Mouse (Mus musculus): ENCODE data around the gene Dhrs2. TPM values are rescaled to one million over a fixed set of nuclear protein-coding genes. Genes with fewer than 3 reads are reported as not detected.

Dhrs2 gene
- total and polyA plus RNA-seq, 3 experiments: not detected

GRCm38 (mm10) chr14:55189351-55189769 lies 32.4 kb upstream of the Dhrs2 start:
- H3K36me3 ChIP-seq (replicated peaks in 1 of 2; ENCODE audit: control insufficient read depth in 1 of 2, insufficient read depth in 1 of 2, low read length in 1 of 2): no peaks in the 10 kb centered on the region
- peaks cover 22% of the 10 kb centered on the region for H3K27me3 ChIP-seq (replicated peaks)
- H3K4me2 ChIP-seq (ENCODE audit: insufficient read depth, low read depth, poor library complexity, severe bottlenecking): no peak overlapping the region
- H3K9ac ChIP-seq (ENCODE audit: insufficient read depth, low read depth): no peak overlapping the region
- in situ Hi-C loops (cut with MboI; ENCODE audit: low pct_ligation_motif_present, low pct_unique_long_range_greater_than_20kb, low sequenced_read_pairs) (no loop called here), dilution Hi-C loops (cut with MboI; ENCODE audit: extremely low pct_ligation_motif_present, extremely low pct_unique_long_range_greater_than_20kb, low sequenced_read_pairs) (no loop called here)
- TF ChIP-seq POLR2A (IDR thresholded peaks at IDR 0.05; ENCODE audit: low read depth, low read length): no peak
- no peak for TF ChIP-seq POLR2AphosphoS2 (IDR thresholded peaks at IDR 0.05; ENCODE audit: low read depth, low read length)
- no peak for TF ChIP-seq ZKSCAN1 (IDR thresholded peaks at IDR 0.05; ENCODE audit: borderline replicate concordance, low read depth, low read length)
- TF ChIP-seq RAD21 (IDR thresholded peaks at IDR 0.05; ENCODE audit: low read depth, low read length): no peak
- no peak for TF ChIP-seq BHLHE40 (IDR thresholded peaks at IDR 0.05; ENCODE audit: low read depth, low read length)
- TF ChIP-seq KAT2A (IDR thresholded peaks at IDR 0.05; ENCODE audit: insufficient replicate concordance, low read length): no peak
- no peak for TF ChIP-seq ELF1 (IDR thresholded peaks at IDR 0.05; ENCODE audit: low read depth, low read length)
- no peak for TF ChIP-seq RCOR1 (conservative IDR thresholded peaks at IDR 0.05; ENCODE audit: low read depth, low read length)
- no peaks in the 10 kb centered on the region for H3K79me2 ChIP-seq (replicated peaks; ENCODE audit: control insufficient read depth, extremely low read depth, insufficient read depth, poor library complexity, severe bottlenecking)
- peaks cover 12% of the 10 kb centered on the region for H3K9me3 ChIP-seq (replicated peaks; ENCODE audit: low read length)
- H3K4me1 ChIP-seq (ENCODE audit: control insufficient read depth in 1 of 2, insufficient read depth in 2 of 2): peaks cover 0 to 2% of the 10 kb centered on the region in 2 experiments; a peak in 1 of 4 replicates
- no peak overlapping the region for H3K27ac ChIP-seq (ENCODE audit: insufficient read depth, low read depth)
- H3K4me3 ChIP-seq (replicated peaks in 1 of 3; ENCODE audit: low read depth in 2 of 3, low read length in 2 of 3, poor library complexity in 1 of 3): no peak overlapping the region
- DNase-seq (ENCODE audit: extremely low read depth): no peak

- dilution Hi-C loops (cut with MboI; ENCODE audit: extremely low pct_ligation_motif_present, extremely low pct_unique_long_range_greater_than_20kb, low sequenced_read_pairs): no loop called here
- DNase-seq (ENCODE audit: extremely low read depth): no peak
- in situ Hi-C loops (cut with MboI; ENCODE audit: low pct_ligation_motif_present, low pct_unique_long_range_greater_than_20kb, low sequenced_read_pairs): no loop called here
- no peaks in the 10 kb centered on the region for H3K79me2 ChIP-seq (replicated peaks; ENCODE audit: control insufficient read depth, extremely low read depth, insufficient read depth, poor library complexity, severe bottlenecking)
- 0 out of 2 replicates have a peak overlapping the region, but pooled peaks have one; percentile 3 for H3K9ac ChIP-seq (ENCODE audit: insufficient read depth, low read depth)
- H3K27me3 ChIP-seq (replicated peaks): peaks cover 8% of the 10 kb centered on the region
- H3K9me3 ChIP-seq (replicated peaks; ENCODE audit: low read length): no peaks in the 10 kb centered on the region
- peaks cover 4 to 5% of the 10 kb centered on the region in 2 experiments; a peak in 1 of 4 replicates for H3K4me1 ChIP-seq (ENCODE audit: control insufficient read depth in 1 of 2, insufficient read depth in 2 of 2)
- no peak for TF ChIP-seq IRF4 (IDR thresholded peaks at IDR 0.05; ENCODE audit: low read depth, low read length)
- no peak overlapping the region for H3K4me3 ChIP-seq (replicated peaks in 1 of 3; ENCODE audit: low read depth in 2 of 3, low read length in 2 of 3, poor library complexity in 1 of 3)
- no peaks in the 10 kb centered on the region for H3K36me3 ChIP-seq (replicated peaks in 1 of 2; ENCODE audit: control insufficient read depth in 1 of 2, insufficient read depth in 1 of 2, low read length in 1 of 2)
- H3K27ac ChIP-seq (ENCODE audit: insufficient read depth, low read depth): no peak overlapping the region
- H3K4me2 ChIP-seq (ENCODE audit: insufficient read depth, low read depth, poor library complexity, severe bottlenecking): no peak overlapping the region; the same call in 1 of the 2 replicates
Observed at GRCm38 (mm10) chr14:55193354-55193753, 28.5 kb upstream of the Dhrs2 start.

GRCm38 (mm10) chr14:55193876-55194635 lies 27.8 kb upstream of the Dhrs2 start:
- Histone ChIP-seq H3K4me2 (ENCODE audit: insufficient read depth, low read depth, poor library complexity, severe bottlenecking) (peak overlapping the region; percentile 48), H3K9me3 (replicated peaks; ENCODE audit: low read length) (no peaks in the 10 kb centered on the region), H3K36me3 (replicated peaks in 1 of 2; ENCODE audit: control insufficient read depth in 1 of 2, insufficient read depth in 1 of 2, low read length in 1 of 2) (no peaks in the 10 kb centered on the region), H3K4me3 (replicated peaks in 1 of 3; ENCODE audit: low read depth in 2 of 3, low read length in 2 of 3, poor library complexity in 1 of 3) (peak overlapping the region in 2 of 3 experiments; percentile 16 to 33), H3K9ac (ENCODE audit: insufficient read depth, low read depth) (0 out of 2 replicates have a peak overlapping the region, but pooled peaks have one; percentile 3), H3K4me1 (ENCODE audit: control insufficient read depth in 1 of 2, insufficient read depth in 2 of 2) (peaks cover 4 to 5% of the 10 kb centered on the region in 2 experiments; a peak in 1 of 4 replicates), H3K27me3 (replicated peaks) (peaks cover 5% of the 10 kb centered on the region), H3K27ac (ENCODE audit: insufficient read depth, low read depth) (no peak overlapping the region), H3K79me2 (replicated peaks; ENCODE audit: control insufficient read depth, extremely low read depth, insufficient read depth, poor library complexity, severe bottlenecking) (no peaks in the 10 kb centered on the region)
- no peak for TF ChIP-seq SIN3A (IDR thresholded peaks at IDR 0.05; ENCODE audit: low read length)
- TF ChIP-seq CHD2 (IDR thresholded peaks at IDR 0.05; ENCODE audit: low read length): 0 out of 2 replicates have a peak, but pooled peaks have one; percentile 31
- TF ChIP-seq ZC3H11A (IDR thresholded peaks at IDR 0.05; ENCODE audit: low read depth, low read length): no peak
- peak; percentile 69 for TF ChIP-seq TBP (conservative IDR thresholded peaks at IDR 0.05; ENCODE audit: low read depth, low read length)
- in situ Hi-C loops (cut with MboI; ENCODE audit: low pct_ligation_motif_present, low pct_unique_long_range_greater_than_20kb, low sequenced_read_pairs): no loop called here
- dilution Hi-C loops (cut with MboI; ENCODE audit: extremely low pct_ligation_motif_present, extremely low pct_unique_long_range_greater_than_20kb, low sequenced_read_pairs): no loop called here
- DNase-seq (ENCODE audit: extremely low read depth): no peak

Data from CH12.LX (cell line).